14 mouse cellular contexts compared by ENCODE assay signal in the genomic region with DNA sequence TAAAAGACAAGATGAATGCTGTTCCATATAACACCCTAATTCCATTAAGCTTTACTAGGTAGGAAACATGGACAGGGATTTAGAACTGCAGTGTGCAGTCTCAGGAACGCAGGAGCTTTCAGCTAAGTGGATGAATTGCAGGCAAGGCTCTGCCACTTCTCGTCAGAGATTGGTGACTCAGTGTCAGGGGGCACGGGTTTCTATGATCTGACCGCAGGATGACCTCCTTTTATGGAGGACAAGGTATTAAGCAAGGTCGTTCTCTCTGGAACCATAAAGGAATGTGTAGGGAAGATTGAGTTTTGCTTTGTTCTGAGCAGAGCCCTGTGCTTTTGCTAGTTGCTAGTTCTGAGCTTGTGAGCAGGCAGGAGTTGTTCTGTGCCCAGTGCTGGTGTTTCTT.
DNase-seq lines count a peak whose midpoint lies in the region; ATAC-seq and TF ChIP-seq lines count a peak whose summit lies in the region.
"Had no signal": no experiment of that assay in that cellular context is flagged by ENCODE, and none has a peak within 500 bp of the region (broad histone marks: within the 10 kb centered on the region; RNA-seq: fewer than 3 reads in every experiment).

No protein-coding gene starts in this region.

- peak overlapping the region; percentile 50; the same call in 1 of the 2 replicates for H3K27ac ChIP-seq in heart, embryonic 11.5 days (ENCODE audit: low read depth, low read length)
- H3K27ac ChIP-seq in limb, embryonic 10.5 days, result peak overlapping the region; percentile 75
- H3K27ac ChIP-seq in lung, postnatal 0 days (ENCODE audit: low read length), result no peak overlapping the region
- H3K27ac ChIP-seq: stomach, postnatal 0 days had no signal

- H3K4me3 ChIP-seq in heart, embryonic 11.5 days (ENCODE audit: low read depth, low read length), result no peak overlapping the region
- no peak overlapping the region for H3K4me3 ChIP-seq in limb, embryonic 10.5 days
- H3K4me3 ChIP-seq in lung, postnatal 0 days (ENCODE audit: low read depth, low read length), result no peak overlapping the region
- H3K4me3 ChIP-seq: erythroblast, embryonic 14.5 days had no signal

- ATAC-seq in heart, embryonic 11.5 days (replicated peaks; ENCODE audit: insufficient number of reproducible peaks, low FRiP score, low TSS enrichment), result no peak
- no peak for ATAC-seq in lung, postnatal 0 days
- ATAC-seq: liver, postnatal 0 days had no signal

- no peaks in the 10 kb centered on the region for H3K9me3 ChIP-seq in heart, embryonic 11.5 days (replicated peaks; ENCODE audit: control insufficient read depth, low read length)
- H3K9me3 ChIP-seq in limb, embryonic 10.5 days (replicated peaks), result no peaks in the 10 kb centered on the region
- H3K9me3 ChIP-seq in lung, postnatal 0 days (ENCODE audit: low read length), result no peaks in the 10 kb centered on the region

- no peak for DNase-seq in heart, postnatal 36 days
- DNase-seq in 3T3-L1 (ENCODE audit: low read depth, low spot score), result peak; percentile 2
- DNase-seq in brain, embryonic 14.5 days (ENCODE audit: low read depth), result peak; percentile 26
- DNase-seq in limb, embryonic 10.5 days (ENCODE audit: low spot score), result no peak
- DNase-seq in gastrocnemius, postnatal 36 days, result no peak
- no peak for DNase-seq in cerebellum, postnatal 14 days
- no peak for DNase-seq in lung, postnatal 0 days (ENCODE audit: low spot score)
- DNase-seq: cerebellum, adult 9-10 months; heart, postnatal 4 days; kidney, postnatal 4 days; liver, postnatal 0 days had no signal

- intact Hi-C loops in heart, postnatal 36 days (cut with DNase I), result no loop called here
- intact Hi-C loops in gastrocnemius, postnatal 36 days (cut with DNase I), result no loop called here

- TF ChIP-seq CTCF in brain, embryonic 14.5 days (IDR thresholded peaks at IDR 0.05; ENCODE audit: borderline replicate concordance, extremely low read depth, insufficient read depth, insufficient read length), result no peak
- no peak for TF ChIP-seq CTCF in lung, postnatal 0 days (IDR thresholded peaks at IDR 0.05)

- H3K4me1 ChIP-seq in heart, embryonic 11.5 days (ENCODE audit: control insufficient read depth, insufficient read depth, low read length), result peaks cover 3% of the 10 kb centered on the region; the same call in 1 of the 2 replicates
- H3K4me1 ChIP-seq in limb, embryonic 10.5 days, result peaks cover 23% of the 10 kb centered on the region
- H3K4me1 ChIP-seq in lung, postnatal 0 days (ENCODE audit: insufficient read depth, low read depth, low read length), result no peaks in the 10 kb centered on the region

- no peak for TF ChIP-seq EP300 in lung, postnatal 0 days (IDR thresholded peaks at IDR 0.05)

- H3K27me3 ChIP-seq in heart, embryonic 11.5 days (ENCODE audit: control insufficient read depth, insufficient read depth, low read length), result no peaks in the 10 kb centered on the region
- no peaks in the 10 kb centered on the region for H3K27me3 ChIP-seq in limb, embryonic 10.5 days (ENCODE audit: low read depth, poor library complexity, severe bottlenecking)
- no peaks in the 10 kb centered on the region for H3K27me3 ChIP-seq in lung, postnatal 0 days (replicated peaks; ENCODE audit: insufficient read depth, low read length)

- no peaks in the 10 kb centered on the region for H3K36me3 ChIP-seq in heart, embryonic 11.5 days (ENCODE audit: control insufficient read depth, insufficient read depth, low read length)
- no peaks in the 10 kb centered on the region for H3K36me3 ChIP-seq in limb, embryonic 10.5 days
- H3K36me3 ChIP-seq in lung, postnatal 0 days (ENCODE audit: insufficient read depth, low read length), result no peaks in the 10 kb centered on the region

- WGBS in heart, embryonic 11.5 days (ENCODE audit: insufficient replicate concordance), result 16% methylated on average over 5 of the region's 5 CpGs
- 4% methylated on average over 5 of the region's 5 CpGs for WGBS in limb, embryonic 10.5 days
- 8% methylated on average over 5 of the region's 5 CpGs for WGBS in lung, postnatal 0 days

- no peak for TF ChIP-seq POLR2A in brain, embryonic 14.5 days (IDR thresholded peaks at IDR 0.05; ENCODE audit: borderline replicate concordance, extremely low read depth, insufficient read depth, insufficient read length, poor library complexity, severe bottlenecking)

- H3K9ac ChIP-seq in heart, embryonic 11.5 days (ENCODE audit: low read depth, low read length), result no peak overlapping the region
- no peak overlapping the region for H3K9ac ChIP-seq in lung, postnatal 0 days (replicated peaks; ENCODE audit: low read depth)
- H3K9ac ChIP-seq: liver, postnatal 0 days had no signal

- H3K4me2 ChIP-seq in heart, embryonic 11.5 days, result no peak overlapping the region
- no peak overlapping the region for H3K4me2 ChIP-seq in lung, postnatal 0 days (replicated peaks; ENCODE audit: low read depth, low read length)

Comparison
In these comparisons a context has a peak if more than half of its experiments do, and no peak if none do; other contexts are left out.
1. DNase-seq: peak in 3T3-L1 (single experiment) and brain, embryonic 14.5 days (single experiment); none in heart, postnatal 36 days (0 of 2), limb, embryonic 10.5 days (single experiment), gastrocnemius, postnatal 36 days (0 of 2), cerebellum, postnatal 14 days (0 of 2) and lung, postnatal 0 days (single experiment).